Mouse (Mus musculus) CH12F3 (cell line): ENCODE data around the gene Hadhb.

ENCODE experiments used
- in situ Hi-C: fragments of 300-500 bp; cut with MboI; formaldehyde crosslinking; loops from 2 replicates; pipeline ENCODE4 v1.14.3; 2020; ENCODE audit warnings: low sequenced_read_pairs

The Hadhb gene

GRCm38 (mm10) chr5:30154474-30155394 is at the start of gene Hadhb, which contains the start of gene Hadha:
Gene Hadhb (plus strand): TSS chr5:30155248.
Gene Hadha (minus strand): TSS chr5:30155162.
- in situ Hi-C loops = no loop called here

GRCm38 (mm10) chr5:30105668-30106300 is 49.3 kb upstream of the Hadhb start, which contains the start of gene 3110082J24Rik:
Gene 3110082J24Rik (minus strand): TSS chr5:30106086.
- in situ Hi-C loops = no loop called here

- in situ Hi-C loops = no loop called here
Observed at GRCm38 (mm10) chr5:30106756-30107155, 48.3 kb upstream of the Hadhb start.

- in situ Hi-C loops = no loop called here
Observed at GRCm38 (mm10) chr5:30107186-30107585, 47.9 kb upstream of the Hadhb start.

- in situ Hi-C loops = no loop called here
Observed at GRCm38 (mm10) chr5:30107611-30108041, 47.4 kb upstream of the Hadhb start.

GRCm38 (mm10) chr5:30108233-30108632 is 46.8 kb upstream of the Hadhb start:
- in situ Hi-C loops = no loop called here

GRCm38 (mm10) chr5:30109899-30110298 is 45.1 kb upstream of the Hadhb start:
- in situ Hi-C loops = no loop called here

GRCm38 (mm10) chr5:30110371-30111060 is 44.5 kb upstream of the Hadhb start:
- in situ Hi-C loops = no loop called here

GRCm38 (mm10) chr5:30111126-30111525 is 43.9 kb upstream of the Hadhb start:
- in situ Hi-C loops = no loop called here

- in situ Hi-C loops = no loop called here
Observed at GRCm38 (mm10) chr5:30111771-30112170, 43.3 kb upstream of the Hadhb start.

GRCm38 (mm10) chr5:30112533-30113068 is 42.4 kb upstream of the Hadhb start:
- in situ Hi-C loops = no loop called here

- in situ Hi-C loops = no loop called here
Observed at GRCm38 (mm10) chr5:30113881-30114760, 40.9 kb upstream of the Hadhb start.

- in situ Hi-C loops = no loop called here
Observed at GRCm38 (mm10) chr5:30114761-30115140, 40.3 kb upstream of the Hadhb start.

- in situ Hi-C loops = no loop called here
Observed at GRCm38 (mm10) chr5:30115718-30116117, 39.3 kb upstream of the Hadhb start.

GRCm38 (mm10) chr5:30118018-30118417 is 37.0 kb upstream of the Hadhb start:
- in situ Hi-C loops = no loop called here

- in situ Hi-C loops = no loop called here
Observed at GRCm38 (mm10) chr5:30119163-30119562, 35.9 kb upstream of the Hadhb start.

GRCm38 (mm10) chr5:30120106-30120505 is 34.9 kb upstream of the Hadhb start:
- in situ Hi-C loops = no loop called here

GRCm38 (mm10) chr5:30122481-30122880 is 32.6 kb upstream of the Hadhb start:
- in situ Hi-C loops = no loop called here

- in situ Hi-C loops = no loop called here
Observed at GRCm38 (mm10) chr5:30125587-30125986, 29.5 kb upstream of the Hadhb start.

- in situ Hi-C loops = no loop called here
Observed at GRCm38 (mm10) chr5:30126756-30127155, 28.3 kb upstream of the Hadhb start.
